Mouse (Mus musculus): ENCODE measurements at regions not wholly inside any gene's neighbourhood (a gene's known extent, or its start where the extent isn't known, plus 50 kb on each side); places are given as distances from the start of the nearest gene placed in this dataset.

GRCm38 (mm10) chr4:105307356-105307755 is 150.2 kb downstream of the Plpp3 start:
- H3K4me3 ChIP-seq: no peak overlapping the region
- H3K9me3 ChIP-seq: no peaks in the 10 kb centered on the region; the same call in 1 of the 2 replicates
- H3K36me3 ChIP-seq: no peaks in the 10 kb centered on the region
- no peak overlapping the region for H3K27ac ChIP-seq
- H3K27me3 ChIP-seq: no peaks in the 10 kb centered on the region
- no peak for ATAC-seq (ENCODE audit: low FRiP score)
- 84% methylated on average over 4 of the region's 4 CpGs for WGBS
- H3K9ac ChIP-seq: no peak overlapping the region
- H3K4me2 ChIP-seq: no peak overlapping the region
- H3K4me1 ChIP-seq (replicated peaks): no peaks in the 10 kb centered on the region; the same call in 1 of the 2 replicates

GRCm38 (mm10) chr4:105307905-105308304 is 150.8 kb downstream of the Plpp3 start:
- H3K4me2 ChIP-seq: no peak overlapping the region
- ATAC-seq (ENCODE audit: low FRiP score): no peak
- 91% methylated on average over 5 of the region's 5 CpGs for WGBS
- H3K9me3 ChIP-seq: no peaks in the 10 kb centered on the region; the same call in 1 of the 2 replicates
- no peak overlapping the region for H3K4me3 ChIP-seq
- no peaks in the 10 kb centered on the region for H3K36me3 ChIP-seq
- no peak overlapping the region for H3K9ac ChIP-seq
- H3K27ac ChIP-seq: no peak overlapping the region
- H3K4me1 ChIP-seq (replicated peaks): no peaks in the 10 kb centered on the region; the same call in 1 of the 2 replicates
- no peaks in the 10 kb centered on the region for H3K27me3 ChIP-seq

- Histone ChIP-seq H3K9me3 (no peaks in the 10 kb centered on the region; the same call in 1 of the 2 replicates), H3K4me3 (no peak overlapping the region), H3K27me3 (no peaks in the 10 kb centered on the region), H3K4me2 (no peak overlapping the region), H3K4me1 (replicated peaks) (peaks cover 3% of the 10 kb centered on the region; the same call in 1 of the 2 replicates), H3K27ac (no peak overlapping the region), H3K9ac (no peak overlapping the region), H3K36me3 (no peaks in the 10 kb centered on the region)
- WGBS: 91% methylated on average over 5 of the region's 5 CpGs
- ATAC-seq (ENCODE audit: low FRiP score): no peak
These were observed 151.9 kb downstream of the Plpp3 start for GRCm38 (mm10) chr4:105308971-105309488.

GRCm38 (mm10) chr4:105312643-105313042 is 155.5 kb downstream of the Plpp3 start:
- no peak overlapping the region for H3K4me2 ChIP-seq
- H3K4me3 ChIP-seq: no peak overlapping the region
- H3K27me3 ChIP-seq: no peaks in the 10 kb centered on the region
- no peak overlapping the region for H3K27ac ChIP-seq
- WGBS: 72% methylated on average over 7 of the region's 7 CpGs
- no peak overlapping the region for H3K9ac ChIP-seq
- no peaks in the 10 kb centered on the region for H3K9me3 ChIP-seq
- no peak for ATAC-seq (ENCODE audit: low FRiP score)
- no peaks in the 10 kb centered on the region for H3K36me3 ChIP-seq
- H3K4me1 ChIP-seq (replicated peaks): peaks cover 3% of the 10 kb centered on the region; the same call in 1 of the 2 replicates

GRCm38 (mm10) chr4:105313151-105313818 is 156.1 kb downstream of the Plpp3 start:
- H3K4me3 ChIP-seq: no peak overlapping the region
- H3K36me3 ChIP-seq: no peaks in the 10 kb centered on the region
- no peak overlapping the region for H3K9ac ChIP-seq
- no peak overlapping the region for H3K4me2 ChIP-seq
- H3K9me3 ChIP-seq: no peaks in the 10 kb centered on the region
- H3K27me3 ChIP-seq: no peaks in the 10 kb centered on the region
- peaks cover 3% of the 10 kb centered on the region; the same call in 1 of the 2 replicates for H3K4me1 ChIP-seq (replicated peaks)
- H3K27ac ChIP-seq: no peak overlapping the region
- 71% methylated on average over 10 of the region's 10 CpGs for WGBS
- ATAC-seq (ENCODE audit: low FRiP score): no peak

- Histone ChIP-seq H3K4me1 (replicated peaks) (peaks cover 3% of the 10 kb centered on the region; the same call in 1 of the 2 replicates), H3K27me3 (no peaks in the 10 kb centered on the region), H3K9ac (no peak overlapping the region), H3K4me3 (no peak overlapping the region), H3K36me3 (no peaks in the 10 kb centered on the region), H3K27ac (no peak overlapping the region), H3K4me2 (no peak overlapping the region), H3K9me3 (no peaks in the 10 kb centered on the region)
- no peak for ATAC-seq (ENCODE audit: low FRiP score)
- 82% methylated on average over 5 of the region's 5 CpGs for WGBS
These were observed 157.9 kb downstream of the Plpp3 start for GRCm38 (mm10) chr4:105315095-105315494.

GRCm38 (mm10) chr4:105316478-105317206 is 159.5 kb downstream of the Plpp3 start:
- Histone ChIP-seq H3K36me3 (no peaks in the 10 kb centered on the region), H3K27ac (no peak overlapping the region), H3K9me3 (no peaks in the 10 kb centered on the region), H3K4me1 (replicated peaks) (peaks cover 3% of the 10 kb centered on the region; the same call in 1 of the 2 replicates), H3K4me3 (no peak overlapping the region), H3K4me2 (no peak overlapping the region), H3K9ac (no peak overlapping the region), H3K27me3 (no peaks in the 10 kb centered on the region)
- 81% methylated on average over 12 of the region's 12 CpGs for WGBS
- ATAC-seq (ENCODE audit: low FRiP score): no peak

- Histone ChIP-seq H3K4me2 (no peak overlapping the region), H3K27ac (no peak overlapping the region), H3K4me3 (no peak overlapping the region), H3K4me1 (replicated peaks) (peaks cover 6% of the 10 kb centered on the region; the same call in 1 of the 2 replicates), H3K9ac (no peak overlapping the region), H3K9me3 (no peaks in the 10 kb centered on the region), H3K27me3 (no peaks in the 10 kb centered on the region), H3K36me3 (no peaks in the 10 kb centered on the region)
- ATAC-seq (ENCODE audit: low FRiP score): no peak
- 85% methylated on average over 2 of the region's 2 CpGs for WGBS
These were observed 161.3 kb downstream of the Plpp3 start for GRCm38 (mm10) chr4:105318421-105318820.

- no peaks in the 10 kb centered on the region for H3K9me3 ChIP-seq
- no peak overlapping the region for H3K4me2 ChIP-seq
- ATAC-seq (ENCODE audit: low FRiP score): no peak
- peaks cover 6% of the 10 kb centered on the region; the same call in 1 of the 2 replicates for H3K4me1 ChIP-seq (replicated peaks)
- WGBS: 54% methylated on average over 1 of the region's 1 CpGs
- H3K36me3 ChIP-seq: no peaks in the 10 kb centered on the region
- no peak overlapping the region for H3K4me3 ChIP-seq
- no peak overlapping the region for H3K9ac ChIP-seq
- H3K27ac ChIP-seq: no peak overlapping the region
- H3K27me3 ChIP-seq: no peaks in the 10 kb centered on the region
These were observed 166.3 kb downstream of the Plpp3 start for GRCm38 (mm10) chr4:105323446-105323845.

GRCm38 (mm10) chr4:105326989-105327388 is 169.8 kb downstream of the Plpp3 start:
- Histone ChIP-seq H3K27ac (no peak overlapping the region), H3K36me3 (no peaks in the 10 kb centered on the region), H3K27me3 (no peaks in the 10 kb centered on the region), H3K9ac (no peak overlapping the region), H3K4me1 (replicated peaks) (peaks cover 6% of the 10 kb centered on the region; the same call in 1 of the 2 replicates), H3K4me3 (no peak overlapping the region), H3K9me3 (no peaks in the 10 kb centered on the region), H3K4me2 (no peak overlapping the region)
- 33% methylated on average over 3 of the region's 3 CpGs for WGBS
- ATAC-seq (ENCODE audit: low FRiP score): no peak

GRCm38 (mm10) chr4:105327711-105328471 is 170.7 kb downstream of the Plpp3 start:
- Histone ChIP-seq H3K4me1 (replicated peaks) (no peaks in the 10 kb centered on the region), H3K9me3 (no peaks in the 10 kb centered on the region), H3K27me3 (no peaks in the 10 kb centered on the region), H3K4me2 (no peak overlapping the region), H3K36me3 (no peaks in the 10 kb centered on the region), H3K9ac (no peak overlapping the region), H3K27ac (no peak overlapping the region), H3K4me3 (no peak overlapping the region)
- no peak for ATAC-seq (ENCODE audit: low FRiP score)
- 80% methylated on average over 5 of the region's 5 CpGs for WGBS

- no peak for ATAC-seq (ENCODE audit: low FRiP score)
- no peaks in the 10 kb centered on the region for H3K36me3 ChIP-seq
- H3K4me2 ChIP-seq: no peak overlapping the region
- H3K4me1 ChIP-seq (replicated peaks): no peaks in the 10 kb centered on the region
- H3K9ac ChIP-seq: no peak overlapping the region
- H3K27ac ChIP-seq: no peak overlapping the region
- WGBS: 86% methylated on average over 10 of the region's 10 CpGs
- H3K27me3 ChIP-seq: no peaks in the 10 kb centered on the region
- H3K4me3 ChIP-seq: no peak overlapping the region
- no peaks in the 10 kb centered on the region for H3K9me3 ChIP-seq
These were observed 171.6 kb downstream of the Plpp3 start for GRCm38 (mm10) chr4:105328776-105329175.
